Mouse (Mus musculus) frontal cortex, adult (tissue): ENCODE data around the gene Pkn3.

Experiments
- ATAC-seq: cut with Nextera tagmentation; 2 replicates; pipeline ENCODE4 v1.9.2; 2017; ENCODE audit warnings: mild to moderate bottlenecking, moderate library complexity, mixed read lengths; ENCODE audit not compliant: low TSS enrichment

Pkn3 gene

GRCm38 (mm10) chr2:30063235-30063634 lies 14.2 kb upstream of the Pkn3 start:
- ATAC-seq, result no peak

- ATAC-seq, result no peak
These were observed 13.7 kb upstream of the Pkn3 start for GRCm38 (mm10) chr2:30063791-30064190.

DNA sequence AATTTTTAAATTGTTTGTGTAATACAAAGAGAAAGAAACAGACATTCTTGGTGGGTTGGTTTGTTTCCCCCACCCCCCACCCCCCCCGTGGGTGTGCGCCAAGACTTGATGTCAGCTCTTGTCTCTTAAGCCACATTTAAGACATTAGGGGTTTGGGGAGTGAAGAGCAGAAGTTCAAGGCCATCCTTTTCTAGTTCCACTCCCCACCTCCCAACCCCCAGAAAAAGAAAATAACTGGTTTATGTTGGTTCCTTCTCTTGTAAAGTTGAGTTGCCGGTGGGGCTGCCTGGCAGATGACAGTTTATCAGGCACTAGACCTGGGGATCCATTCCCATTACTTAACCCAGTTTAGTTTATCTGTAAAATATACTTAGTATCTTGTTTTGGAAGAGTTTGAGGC lies 13.2 kb upstream of the Pkn3 start:
- ATAC-seq, result no peak

DNA sequence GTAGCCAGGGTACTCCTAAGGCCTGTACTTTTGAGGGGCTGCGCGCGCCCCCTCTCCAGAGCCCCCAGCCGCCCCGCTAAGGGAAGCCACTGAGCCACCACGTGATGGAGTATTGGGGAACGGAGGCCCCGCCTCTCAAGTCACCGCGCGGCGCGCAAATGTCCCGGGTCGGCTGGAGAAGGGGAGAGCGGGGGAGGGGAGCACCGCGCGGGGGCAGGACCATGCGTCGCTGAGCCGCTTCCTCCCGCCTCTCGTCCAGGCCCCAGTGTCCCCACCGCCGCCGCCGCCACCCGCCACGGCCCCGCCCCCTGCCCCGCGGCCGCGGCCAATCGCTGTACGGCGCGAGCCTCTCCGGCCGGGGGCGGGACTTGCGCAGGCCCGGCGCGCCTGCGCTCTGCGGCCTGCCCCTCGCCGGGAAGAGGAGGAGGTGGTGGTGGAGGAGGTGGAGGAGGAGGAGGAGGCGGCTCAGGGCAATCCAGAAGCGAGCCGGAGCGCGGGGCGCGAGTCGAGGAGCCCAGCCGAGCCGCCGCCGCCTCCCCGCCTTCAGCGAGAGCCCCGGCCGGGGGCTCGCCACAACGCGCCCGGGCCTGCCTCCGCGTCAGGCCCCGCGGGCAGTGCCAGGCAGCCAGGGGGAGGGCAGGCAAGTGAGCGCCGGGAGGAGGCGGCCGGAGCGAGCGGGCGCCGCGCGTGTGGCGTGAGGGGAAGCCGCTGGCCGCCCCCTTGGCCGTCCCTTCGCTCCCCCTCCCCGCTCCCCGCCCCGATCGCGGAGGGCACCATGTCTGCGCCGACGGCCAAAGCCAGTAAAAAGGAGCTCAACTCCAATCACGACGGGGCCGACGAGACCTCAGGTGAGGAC lies 11.2 kb upstream of the Pkn3 start:
- ATAC-seq, result peak; percentile 79

GRCm38 (mm10) chr2:30067031-30067888 lies 10.2 kb upstream of the Pkn3 start:
- no peak for ATAC-seq

- no peak for ATAC-seq
These were observed 9.5 kb upstream of the Pkn3 start for GRCm38 (mm10) chr2:30067962-30068361.

DNA sequence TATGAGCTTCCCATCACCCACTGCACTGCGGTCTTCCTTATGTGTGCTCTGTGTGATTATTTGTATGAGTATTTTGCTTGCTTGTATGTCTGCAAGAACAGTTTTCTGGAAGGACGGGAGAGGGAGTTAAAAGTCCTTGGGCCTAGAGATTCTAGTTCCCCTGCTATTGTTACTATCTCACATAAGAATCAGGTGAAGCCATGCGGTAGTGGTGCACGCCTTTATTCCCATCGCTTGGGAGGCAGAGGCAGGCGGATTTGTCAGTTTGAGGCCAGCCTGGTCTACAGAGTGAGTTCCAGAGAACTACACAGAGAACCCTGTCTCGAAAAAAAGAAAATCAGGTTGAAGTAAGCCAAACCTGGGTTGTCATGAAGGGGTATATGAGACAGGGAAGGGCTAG lies 4.6 kb upstream of the Pkn3 start:
- ATAC-seq, result no peak

DNA sequence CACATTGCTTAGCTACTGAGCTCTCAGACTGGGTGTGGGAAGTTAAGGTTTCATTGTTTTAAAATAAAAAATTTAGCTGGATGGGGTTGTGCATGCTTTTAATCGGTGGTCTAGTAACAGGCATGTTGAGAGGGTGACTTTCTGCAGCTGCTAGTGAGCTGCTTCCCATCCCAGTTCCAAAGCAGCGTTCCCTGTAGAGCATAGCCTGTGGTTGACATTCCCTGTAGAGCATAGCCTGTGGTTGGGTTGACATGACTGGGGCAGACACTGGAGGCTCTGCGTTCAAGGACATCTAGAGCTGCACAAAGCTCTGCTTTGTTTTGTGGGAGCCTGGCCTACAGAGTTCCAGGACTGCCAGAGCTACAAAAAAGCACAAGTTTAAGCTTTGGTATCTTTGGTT lies 4.2 kb upstream of the Pkn3 start:
- no peak for ATAC-seq

GRCm38 (mm10) chr2:30075625-30076024 lies 1.9 kb upstream of the Pkn3 start:
- ATAC-seq, result no peak

GRCm38 (mm10) chr2:30076439-30076838 lies 1.0 kb upstream of the Pkn3 start:
- ATAC-seq, result no peak

DNA sequence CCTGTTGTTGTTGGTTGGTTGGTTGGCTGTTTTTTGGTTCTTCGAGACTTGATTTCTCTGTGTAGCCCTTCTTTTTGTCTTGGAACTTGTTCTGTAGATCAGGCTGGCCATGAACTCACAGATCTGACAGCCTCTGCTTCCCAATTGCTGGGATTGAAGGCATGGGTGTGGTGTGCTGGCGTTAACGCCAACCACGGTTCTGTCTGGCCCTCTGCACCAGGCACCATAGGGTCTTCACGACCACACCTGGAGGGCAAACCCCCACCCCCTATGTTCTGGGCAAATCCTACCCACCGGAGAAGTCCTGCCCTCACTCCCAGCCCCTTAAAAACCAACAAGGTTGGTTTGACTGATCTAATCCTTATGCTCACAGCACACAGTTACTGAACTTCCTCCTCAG lies 525 bp upstream of the Pkn3 start:
- no peak; the same call in 1 of the 2 replicates for ATAC-seq

DNA sequence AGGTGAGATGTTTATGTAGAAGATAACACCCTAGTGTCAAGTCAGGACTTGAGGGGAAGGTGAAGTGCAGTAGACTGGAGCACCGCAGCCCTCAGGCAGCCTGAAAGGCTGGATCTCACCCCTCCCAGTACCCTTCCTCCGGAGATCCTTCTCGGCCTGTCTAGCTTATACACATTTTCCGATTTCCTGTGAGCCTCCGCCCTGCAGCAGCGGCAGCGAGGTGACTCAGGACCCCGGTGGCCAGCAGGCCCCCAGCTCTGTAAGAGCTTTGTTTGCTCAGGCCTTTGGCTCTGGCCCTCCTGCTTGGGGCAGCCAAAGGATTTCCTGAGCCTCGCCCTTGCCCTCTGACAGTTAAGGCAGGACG lies 847 bp downstream of the Pkn3 start:
- ATAC-seq, result no peak

- ATAC-seq, result no peak
These were observed 1.3 kb downstream of the Pkn3 start for GRCm38 (mm10) chr2:30078760-30079159.

DNA sequence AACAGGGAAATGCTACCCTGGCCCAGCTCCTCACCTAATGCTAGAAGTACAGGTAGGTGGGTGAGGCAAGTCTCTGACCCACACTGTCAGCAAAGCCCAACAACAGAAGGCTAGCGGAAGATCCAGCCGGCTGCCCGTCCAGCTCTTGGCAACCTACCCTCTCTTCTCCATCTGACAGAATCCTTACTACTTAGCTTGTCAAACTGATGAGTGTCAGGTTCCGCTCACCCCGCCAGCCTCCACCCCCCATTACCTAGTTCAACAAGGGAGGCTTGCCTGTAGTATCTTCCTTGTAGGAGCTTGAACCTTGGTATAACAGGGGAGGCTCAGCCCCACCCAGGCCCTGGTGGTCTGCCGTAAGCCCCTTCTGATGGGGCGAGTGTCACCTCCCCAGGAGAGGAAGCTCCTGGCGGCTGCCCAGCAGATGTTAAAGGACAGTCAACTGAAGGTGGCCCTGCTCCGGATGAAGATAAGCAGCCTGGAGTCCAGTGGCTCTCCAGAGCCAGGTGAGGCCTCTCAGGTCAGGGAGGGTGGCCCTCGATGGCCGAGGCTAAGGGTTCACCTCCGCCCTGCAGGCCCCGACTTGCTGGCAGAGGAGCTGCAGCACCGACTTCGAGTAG lies 2.8 kb downstream of the Pkn3 start:
- ATAC-seq, result no peak

DNA sequence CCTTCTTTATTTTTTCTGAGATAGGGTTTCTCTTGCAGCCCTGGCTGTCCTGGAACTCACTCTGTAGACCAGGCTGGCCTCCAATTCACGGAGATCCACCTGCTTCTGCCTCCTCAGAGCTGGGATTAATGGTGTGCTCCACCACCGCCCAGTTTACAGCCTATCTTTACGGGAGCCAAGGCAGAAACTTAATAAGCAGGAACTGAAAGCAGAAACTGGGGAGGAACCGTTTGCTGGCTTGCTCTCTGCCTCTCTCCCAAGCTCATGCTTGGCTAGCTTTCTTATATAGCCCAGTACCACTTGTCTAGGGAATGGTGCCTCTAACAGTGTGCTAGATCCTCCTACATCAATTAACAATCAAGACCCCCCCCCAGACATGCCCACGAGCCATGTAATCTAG lies 6.6 kb downstream of the Pkn3 start:
- no peak for ATAC-seq

DNA sequence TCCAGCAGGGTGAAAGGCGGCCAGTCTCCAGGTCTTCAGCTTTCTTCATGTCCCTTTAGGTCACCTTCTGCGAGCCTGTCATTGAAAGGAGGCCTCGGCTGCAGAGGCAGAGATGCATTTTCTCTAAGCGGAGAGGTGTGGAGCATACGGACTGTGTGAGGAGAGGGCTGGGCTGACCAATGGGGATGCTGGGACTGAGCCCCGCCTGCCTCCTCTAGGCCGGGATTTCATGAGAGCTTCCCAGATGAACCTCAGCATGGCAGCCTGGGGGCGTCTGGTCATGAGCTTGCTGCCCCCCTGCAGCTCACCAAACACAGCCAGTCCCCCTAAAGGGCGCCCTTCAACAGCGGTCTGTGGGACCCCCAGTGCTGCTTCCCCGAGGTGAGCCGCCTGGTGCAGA lies 7.1 kb downstream of the Pkn3 start:
- ATAC-seq, result no peak

- no peak for ATAC-seq
These were observed 9.8 kb downstream of the Pkn3 start for GRCm38 (mm10) chr2:30087310-30087709.

GRCm38 (mm10) chr2:30091521-30091920 lies 14.0 kb downstream of the Pkn3 start:
- no peak for ATAC-seq

- ATAC-seq, result no peak
These were observed 14.9 kb downstream of the Pkn3 start for GRCm38 (mm10) chr2:30092280-30092918.

DNA sequence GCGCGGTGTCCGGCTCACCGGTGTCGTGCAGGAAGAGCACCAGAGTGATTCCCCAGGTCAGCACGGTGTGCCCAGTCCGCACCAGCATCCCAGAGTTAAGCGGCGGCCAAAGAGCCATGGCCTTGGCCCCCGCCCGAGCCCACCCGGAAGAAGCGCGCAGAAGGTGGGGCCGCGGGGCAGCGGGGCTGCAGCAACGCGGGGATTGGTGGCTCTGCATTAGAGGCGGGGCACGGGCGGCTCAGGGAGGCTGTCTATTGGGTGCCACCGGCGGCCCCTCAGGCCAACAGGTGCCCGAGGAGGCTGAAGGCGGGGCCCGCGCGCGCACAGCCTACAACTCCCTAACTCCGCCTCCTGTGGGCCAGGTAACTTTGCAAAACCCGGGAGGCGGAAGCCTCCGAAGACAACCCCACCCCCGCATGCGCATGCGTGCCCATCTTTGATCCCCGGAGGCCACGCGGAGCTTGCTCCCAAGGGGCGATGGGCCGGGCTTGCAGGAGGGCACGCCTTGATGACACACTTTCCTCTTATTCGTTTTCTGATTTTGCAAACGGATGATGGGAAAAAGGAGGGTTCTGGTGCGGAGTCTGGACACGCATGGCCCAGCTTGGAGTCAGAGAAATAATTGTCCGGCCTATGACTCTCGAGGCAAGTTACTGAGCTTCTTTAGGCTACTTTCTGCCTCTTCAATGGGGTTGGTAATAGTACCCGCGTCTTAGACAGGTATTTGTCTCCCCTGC lies 16.2 kb downstream of the Pkn3 start, which contains the start of gene Zdhhc12:
Zdhhc12 (minus strand) TSS at position 178 of the 737 bp plus-strand sequence.
- peak; percentile 93 for ATAC-seq

- ATAC-seq, result no peak
These were observed 16.7 kb downstream of the Pkn3 start for GRCm38 (mm10) chr2:30094208-30094588.
